Comparison of ENCODE assay signal across 8 mouse cellular contexts in the genomic region with DNA sequence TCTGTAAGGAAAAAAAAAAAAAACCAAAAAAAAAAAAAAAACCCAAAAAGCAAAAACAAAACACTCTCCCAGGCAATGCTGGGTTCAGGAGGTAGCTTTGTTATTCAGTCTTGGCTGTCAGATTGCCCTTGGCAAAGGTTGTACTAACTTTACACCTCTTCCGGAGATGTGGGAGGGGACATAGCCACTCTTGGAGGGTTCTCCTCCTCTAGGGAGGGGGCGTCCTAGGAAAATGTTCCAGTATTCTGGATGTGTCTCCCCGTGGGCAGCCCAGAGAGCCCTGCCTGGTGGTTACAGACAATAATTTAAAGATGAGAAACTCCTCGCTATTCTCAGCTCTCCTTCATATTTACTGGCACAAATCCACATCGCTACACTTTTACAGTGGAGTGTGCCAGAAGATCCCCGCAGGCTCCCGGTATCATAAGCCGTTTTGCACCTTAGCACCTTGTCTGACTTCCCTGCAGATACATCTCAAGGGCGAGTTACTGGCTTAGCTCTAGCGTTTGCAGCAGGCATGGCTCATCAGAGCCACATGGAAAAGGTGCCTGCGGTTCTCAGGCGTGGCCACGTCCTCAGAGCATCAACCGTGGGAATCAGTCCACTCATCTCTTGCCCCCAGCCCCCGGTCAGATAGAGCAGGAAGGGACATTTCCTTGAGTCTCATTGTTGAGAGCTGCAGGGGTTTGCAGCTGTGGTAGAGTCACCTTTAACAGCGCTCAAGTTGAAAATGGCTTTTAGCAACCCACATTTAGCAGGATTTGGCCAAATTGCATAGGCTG. TPM values are rescaled to one million over a fixed set of nuclear protein-coding genes. Genes with fewer than 3 reads are reported as not detected.
DNase-seq lines count a peak whose midpoint lies in the region; ATAC-seq and TF ChIP-seq lines count a peak whose summit lies in the region.

No protein-coding gene starts in this region.

- H3K27me3 ChIP-seq in forebrain, embryonic 12.5 days = no peaks in the 10 kb centered on the region
- no peaks in the 10 kb centered on the region for H3K27me3 ChIP-seq in forebrain, postnatal 0 days (ENCODE audit: insufficient read depth, low read length)
- no peaks in the 10 kb centered on the region for H3K27me3 ChIP-seq in midbrain, embryonic 13.5 days
- H3K27me3 ChIP-seq in midbrain, embryonic 11.5 days (ENCODE audit: control insufficient read depth, insufficient read depth, low read length) = no peaks in the 10 kb centered on the region
- no peaks in the 10 kb centered on the region for H3K27me3 ChIP-seq in neural tube, embryonic 13.5 days

- 52% methylated on average over 16 of the region's 16 CpGs for WGBS in forebrain, embryonic 12.5 days
- WGBS in forebrain, postnatal 0 days = 49% methylated on average over 16 of the region's 16 CpGs
- WGBS in midbrain, embryonic 13.5 days = 53% methylated on average over 16 of the region's 16 CpGs
- WGBS in midbrain, embryonic 11.5 days = 56% methylated on average over 16 of the region's 16 CpGs
- 45% methylated on average over 16 of the region's 16 CpGs for WGBS in neural tube, embryonic 13.5 days

- H3K4me2 ChIP-seq in forebrain, embryonic 12.5 days = no peak overlapping the region
- H3K4me2 ChIP-seq in forebrain, postnatal 0 days (ENCODE audit: low read depth) = no peak overlapping the region
- H3K4me2 ChIP-seq in midbrain, embryonic 13.5 days (replicated peaks) = no peak overlapping the region
- no peak overlapping the region for H3K4me2 ChIP-seq in midbrain, embryonic 11.5 days
- H3K4me2 ChIP-seq in neural tube, embryonic 13.5 days = no peak overlapping the region

- H3K9ac ChIP-seq in forebrain, embryonic 12.5 days = no peak overlapping the region
- H3K9ac ChIP-seq in forebrain, postnatal 0 days = no peak overlapping the region
- H3K9ac ChIP-seq in midbrain, embryonic 13.5 days (replicated peaks) = no peak overlapping the region
- H3K9ac ChIP-seq in midbrain, embryonic 11.5 days (ENCODE audit: low read length) = no peak overlapping the region
- H3K9ac ChIP-seq in neural tube, embryonic 13.5 days = no peak overlapping the region

- no peak for ATAC-seq in forebrain, embryonic 12.5 days (ENCODE audit: low FRiP score)
- no peak for ATAC-seq in forebrain, postnatal 0 days
- no peak for ATAC-seq in midbrain, embryonic 13.5 days
- no peak for ATAC-seq in midbrain, embryonic 11.5 days (ENCODE audit: low FRiP score)
- no peak for ATAC-seq in neural tube, embryonic 13.5 days (ENCODE audit: low read depth)
- no peak for ATAC-seq in megakaryocyte-erythroid progenitor cell, adult 5-6 weeks (replicated peaks; ENCODE audit: low FRiP score, low TSS enrichment, poor library complexity, severe bottlenecking)

- no peaks in the 10 kb centered on the region for H3K9me3 ChIP-seq in forebrain, embryonic 12.5 days
- H3K9me3 ChIP-seq in forebrain, postnatal 0 days (ENCODE audit: low read length) = no peaks in the 10 kb centered on the region
- H3K9me3 ChIP-seq in midbrain, embryonic 13.5 days = no peaks in the 10 kb centered on the region
- no peaks in the 10 kb centered on the region for H3K9me3 ChIP-seq in midbrain, embryonic 11.5 days (ENCODE audit: control insufficient read depth, low read length)
- no peaks in the 10 kb centered on the region for H3K9me3 ChIP-seq in neural tube, embryonic 13.5 days

- no peak overlapping the region for H3K4me3 ChIP-seq in forebrain, embryonic 12.5 days (replicated peaks)
- no peak overlapping the region for H3K4me3 ChIP-seq in forebrain, postnatal 0 days (ENCODE audit: low read depth, low read length)
- no peak overlapping the region for H3K4me3 ChIP-seq in midbrain, embryonic 13.5 days (replicated peaks)
- no peak overlapping the region for H3K4me3 ChIP-seq in midbrain, embryonic 11.5 days (ENCODE audit: low read depth, low read length)
- no peak overlapping the region for H3K4me3 ChIP-seq in neural tube, embryonic 13.5 days

- TF ChIP-seq CTCF in forebrain, postnatal 0 days (IDR thresholded peaks at IDR 0.05; ENCODE audit: low read depth) = no peak

- H3K4me1 ChIP-seq in forebrain, embryonic 12.5 days = peaks cover 39% of the 10 kb centered on the region
- peaks cover 8% of the 10 kb centered on the region; the same call in 1 of the 2 replicates for H3K4me1 ChIP-seq in forebrain, postnatal 0 days (ENCODE audit: insufficient read depth)
- peaks cover 49% of the 10 kb centered on the region for H3K4me1 ChIP-seq in midbrain, embryonic 13.5 days (replicated peaks)
- H3K4me1 ChIP-seq in midbrain, embryonic 11.5 days (ENCODE audit: control insufficient read depth, insufficient read depth, low read length) = peaks cover 17% of the 10 kb centered on the region
- peaks cover 50% of the 10 kb centered on the region for H3K4me1 ChIP-seq in neural tube, embryonic 13.5 days (replicated peaks)

- H3K36me3 ChIP-seq in forebrain, embryonic 12.5 days (replicated peaks) = peaks cover 73% of the 10 kb centered on the region
- peaks cover 47% of the 10 kb centered on the region for H3K36me3 ChIP-seq in forebrain, postnatal 0 days (ENCODE audit: insufficient read depth)
- peaks cover 67% of the 10 kb centered on the region for H3K36me3 ChIP-seq in midbrain, embryonic 13.5 days
- peaks cover 15% of the 10 kb centered on the region for H3K36me3 ChIP-seq in midbrain, embryonic 11.5 days (ENCODE audit: control insufficient read depth, insufficient read depth, low read length)
- peaks cover 36% of the 10 kb centered on the region for H3K36me3 ChIP-seq in neural tube, embryonic 13.5 days

- no peak for DNase-seq in forebrain, postnatal 0 days
- DNase-seq in midbrain, embryonic 11.5 days (ENCODE audit: low spot score, missing footprints) = no peak
- peak; percentile 55 for DNase-seq in kidney, adult 9 months
- DNase-seq in cerebellum, adult 18-20 months = no peak

- H3K27ac ChIP-seq in forebrain, embryonic 12.5 days = peak overlapping the region; percentile 60; the same call in 1 of the 2 replicates
- H3K27ac ChIP-seq in forebrain, postnatal 0 days (ENCODE audit: low read depth, low read length) = no peak overlapping the region; the same call in 1 of the 2 replicates
- H3K27ac ChIP-seq in midbrain, embryonic 13.5 days = 0 out of 2 replicates have a peak overlapping the region, but pooled peaks have one; percentile 21
- H3K27ac ChIP-seq in midbrain, embryonic 11.5 days (ENCODE audit: low read depth, low read length) = no peak overlapping the region
- peak overlapping the region; percentile 34; the same call in 1 of the 2 replicates for H3K27ac ChIP-seq in neural tube, embryonic 13.5 days (replicated peaks)

RNA-seq across cellular contexts. Expression of a gene that starts 24.5 kb away (rescaled TPM):
- 58.3 and 65.1 TPM in 2 replicates for polyA plus RNA-seq in forebrain, embryonic 12.5 days (2016; fragmentation: Nextera tagmentation; extraction: Ambion mirVana)
- 91.6 and 96.7 TPM in 2 replicates for total RNA-seq in forebrain, postnatal 0 days (2014; rRNA removed)
- 46.7 and 63.1 TPM in 2 replicates for polyA plus RNA-seq in forebrain, postnatal 0 days (2015; fragmentation: Nextera tagmentation; extraction: Ambion mirVana)
- polyA plus RNA-seq in midbrain, embryonic 13.5 days (2015; fragmentation: Nextera tagmentation; extraction: Ambion mirVana) = 79.2 and 82.5 TPM in 2 replicates
- polyA plus RNA-seq in midbrain, embryonic 11.5 days (2014; fragmentation: Nextera tagmentation; extraction: Ambion mirVana) = 44.1 and 54.4 TPM in 2 replicates
- 50.6 and 53.1 TPM in 2 replicates for polyA plus RNA-seq in neural tube, embryonic 13.5 days (2015; fragmentation: Nextera tagmentation; extraction: Ambion mirVana)
- total RNA-seq in megakaryocyte-erythroid progenitor cell, adult 5-6 weeks (2014; fragmentation: Nextera tagmentation) = not detected in 2 replicates
- not detected in 2 replicates for total RNA-seq in megakaryocyte-erythroid progenitor cell, adult 5-6 weeks (2017)

Comparison
In these comparisons a context has a peak if more than half of its experiments do, and no peak if none do; other contexts are left out.
1. H3K27ac ChIP-seq: peak in forebrain, embryonic 12.5 days (single experiment), midbrain, embryonic 13.5 days (single experiment) and neural tube, embryonic 13.5 days (single experiment); none in forebrain, postnatal 0 days (single experiment) and midbrain, embryonic 11.5 days (single experiment).